Mouse (Mus musculus): ENCODE results near the gene Farp1. TPM values are rescaled to one million over a fixed set of nuclear protein-coding genes. Genes with fewer than 3 reads are reported as not detected.
A peak's percentile ranks its signal among the peaks of the same experiment; 100 is the strongest.

Gene Farp1
- polyA plus RNA-seq, 1 experiment from 2014 or later, result 40.9 TPM

DNA sequence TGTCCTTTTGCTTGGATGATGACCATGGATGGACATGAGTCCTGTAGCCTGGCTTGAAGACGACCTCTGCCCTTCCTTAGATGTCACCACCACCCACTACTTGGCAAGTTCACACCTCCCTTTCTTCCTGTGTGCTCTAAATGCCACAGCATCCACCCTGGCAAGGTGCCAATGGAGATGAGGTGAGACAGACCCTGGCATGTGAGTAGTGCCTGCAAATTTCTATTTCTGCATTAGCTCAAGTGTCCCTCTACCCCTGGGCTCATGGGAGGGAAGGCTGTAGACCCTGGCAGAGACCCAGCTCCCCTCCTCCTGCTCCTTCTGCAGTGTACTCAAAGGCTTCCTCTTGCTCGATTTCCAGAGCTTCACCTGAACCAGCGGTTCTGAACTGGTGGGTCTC lies 279.9 kb downstream of the Farp1 start:
- Histone ChIP-seq H3K9ac (no peak overlapping the region), H3K9me3 (no peaks in the 10 kb centered on the region), H3K4me2 (replicated peaks) (no peak overlapping the region), H3K27ac (no peak overlapping the region; the same call in 1 of the 2 replicates), H3K4me3 (no peak overlapping the region), H3K27me3 (no peaks in the 10 kb centered on the region), H3K4me1 (peaks cover 67% of the 10 kb centered on the region), H3K36me3 (no peaks in the 10 kb centered on the region)
- WGBS, result 72% methylated on average over 3 of the region's 3 CpGs
- no peak for ATAC-seq (ENCODE audit: low FRiP score, low read depth)

DNA sequence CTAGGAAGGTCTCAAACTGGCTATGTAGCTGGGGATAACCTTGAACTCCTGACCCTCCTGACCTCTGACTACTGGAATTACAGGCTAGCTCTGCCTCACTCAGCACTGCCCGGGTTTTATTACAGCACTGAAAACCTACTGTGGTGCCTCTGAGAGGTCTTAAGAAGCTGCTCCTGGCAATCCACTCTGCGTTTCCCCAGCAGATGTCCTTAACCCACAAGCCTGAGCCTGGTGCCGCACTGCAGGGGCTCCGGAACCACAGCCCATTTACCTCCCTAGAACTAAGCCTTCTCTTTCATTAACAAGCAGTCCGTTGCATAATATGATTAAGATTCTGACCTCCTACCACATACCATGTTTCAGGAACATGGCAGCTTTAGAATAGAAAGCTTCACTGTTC lies 281.1 kb downstream of the Farp1 start:
- no peak overlapping the region for H3K9ac ChIP-seq
- no peaks in the 10 kb centered on the region for H3K27me3 ChIP-seq
- ATAC-seq (ENCODE audit: low FRiP score, low read depth), result no peak
- H3K9me3 ChIP-seq, result no peaks in the 10 kb centered on the region
- no peak overlapping the region for H3K4me3 ChIP-seq
- H3K4me2 ChIP-seq (replicated peaks), result no peak overlapping the region
- H3K4me1 ChIP-seq, result peaks cover 56% of the 10 kb centered on the region
- no peak overlapping the region; the same call in 1 of the 2 replicates for H3K27ac ChIP-seq
- no peaks in the 10 kb centered on the region for H3K36me3 ChIP-seq
- 36% methylated on average over 5 of the region's 5 CpGs for WGBS

- ATAC-seq (ENCODE audit: low FRiP score, low read depth), result peak; percentile 65
- peaks cover 50% of the 10 kb centered on the region for H3K4me1 ChIP-seq
- no peaks in the 10 kb centered on the region for H3K9me3 ChIP-seq
- no peak overlapping the region for H3K4me2 ChIP-seq (replicated peaks)
- H3K27me3 ChIP-seq, result no peaks in the 10 kb centered on the region
- 65% methylated on average over 13 of the region's 13 CpGs for WGBS
- no peak overlapping the region for H3K4me3 ChIP-seq
- no peaks in the 10 kb centered on the region for H3K36me3 ChIP-seq
- peak overlapping the region; percentile 44; the same call in 1 of the 2 replicates for H3K27ac ChIP-seq
- no peak overlapping the region for H3K9ac ChIP-seq
Observed at GRCm38 (mm10) chr14:121316631-121317311, 281.8 kb downstream of the Farp1 start.

GRCm38 (mm10) chr14:121317312-121317671 lies 282.3 kb downstream of the Farp1 start:
- Histone ChIP-seq H3K36me3 (no peaks in the 10 kb centered on the region), H3K4me1 (peaks cover 50% of the 10 kb centered on the region), H3K4me3 (no peak overlapping the region), H3K27ac (peak overlapping the region; percentile 44; the same call in 1 of the 2 replicates), H3K9ac (no peak overlapping the region), H3K4me2 (replicated peaks) (no peak overlapping the region), H3K27me3 (no peaks in the 10 kb centered on the region), H3K9me3 (no peaks in the 10 kb centered on the region)
- WGBS, result 95% methylated on average over 3 of the region's 3 CpGs
- ATAC-seq (ENCODE audit: low FRiP score, low read depth), result peak; percentile 16; the same call in 1 of the 2 replicates

DNA sequence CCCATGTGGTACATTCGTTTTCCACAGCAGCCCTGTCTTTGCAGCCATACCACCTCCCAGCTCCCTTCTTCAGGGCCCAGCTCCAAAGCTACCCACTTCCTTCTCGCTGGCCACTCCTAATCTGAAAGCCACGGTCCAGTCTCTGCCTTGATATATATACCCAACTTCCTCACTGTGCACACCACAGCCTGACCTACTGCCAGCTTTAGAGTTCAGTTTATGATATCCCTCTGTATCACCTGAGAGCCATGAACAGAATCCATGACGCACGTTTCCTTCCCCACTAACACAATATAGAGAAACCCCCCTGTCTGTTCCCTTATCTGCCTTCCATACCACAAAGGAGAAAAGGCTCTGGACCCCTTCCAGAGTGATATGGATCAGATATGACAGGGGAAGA lies 283.4 kb downstream of the Farp1 start:
- Histone ChIP-seq H3K9ac (no peak overlapping the region), H3K4me1 (peaks cover 50% of the 10 kb centered on the region), H3K4me2 (replicated peaks) (no peak overlapping the region), H3K27ac (no peak overlapping the region), H3K36me3 (no peaks in the 10 kb centered on the region), H3K27me3 (no peaks in the 10 kb centered on the region), H3K4me3 (no peak overlapping the region), H3K9me3 (no peaks in the 10 kb centered on the region)
- ATAC-seq (ENCODE audit: low FRiP score, low read depth), result no peak
- 75% methylated on average over 5 of the region's 5 CpGs for WGBS

- WGBS, result 91% methylated on average over 5 of the region's 5 CpGs
- ATAC-seq (ENCODE audit: low FRiP score, low read depth), result no peak
- Histone ChIP-seq H3K27me3 (no peaks in the 10 kb centered on the region), H3K9me3 (no peaks in the 10 kb centered on the region), H3K4me3 (no peak overlapping the region), H3K27ac (no peak overlapping the region), H3K9ac (no peak overlapping the region), H3K4me2 (replicated peaks) (no peak overlapping the region), H3K4me1 (peaks cover 50% of the 10 kb centered on the region), H3K36me3 (no peaks in the 10 kb centered on the region)
Observed at GRCm38 (mm10) chr14:121322150-121322549, 287.1 kb downstream of the Farp1 start.

- Histone ChIP-seq H3K27ac (no peak overlapping the region), H3K27me3 (no peaks in the 10 kb centered on the region), H3K9ac (no peak overlapping the region), H3K36me3 (no peaks in the 10 kb centered on the region), H3K9me3 (no peaks in the 10 kb centered on the region), H3K4me3 (no peak overlapping the region), H3K4me2 (replicated peaks) (no peak overlapping the region), H3K4me1 (peaks cover 51% of the 10 kb centered on the region)
- no peak for ATAC-seq (ENCODE audit: low FRiP score, low read depth)
- 82% methylated on average over 7 of the region's 7 CpGs for WGBS
Observed at GRCm38 (mm10) chr14:121322641-121323040, 287.6 kb downstream of the Farp1 start.

DNA sequence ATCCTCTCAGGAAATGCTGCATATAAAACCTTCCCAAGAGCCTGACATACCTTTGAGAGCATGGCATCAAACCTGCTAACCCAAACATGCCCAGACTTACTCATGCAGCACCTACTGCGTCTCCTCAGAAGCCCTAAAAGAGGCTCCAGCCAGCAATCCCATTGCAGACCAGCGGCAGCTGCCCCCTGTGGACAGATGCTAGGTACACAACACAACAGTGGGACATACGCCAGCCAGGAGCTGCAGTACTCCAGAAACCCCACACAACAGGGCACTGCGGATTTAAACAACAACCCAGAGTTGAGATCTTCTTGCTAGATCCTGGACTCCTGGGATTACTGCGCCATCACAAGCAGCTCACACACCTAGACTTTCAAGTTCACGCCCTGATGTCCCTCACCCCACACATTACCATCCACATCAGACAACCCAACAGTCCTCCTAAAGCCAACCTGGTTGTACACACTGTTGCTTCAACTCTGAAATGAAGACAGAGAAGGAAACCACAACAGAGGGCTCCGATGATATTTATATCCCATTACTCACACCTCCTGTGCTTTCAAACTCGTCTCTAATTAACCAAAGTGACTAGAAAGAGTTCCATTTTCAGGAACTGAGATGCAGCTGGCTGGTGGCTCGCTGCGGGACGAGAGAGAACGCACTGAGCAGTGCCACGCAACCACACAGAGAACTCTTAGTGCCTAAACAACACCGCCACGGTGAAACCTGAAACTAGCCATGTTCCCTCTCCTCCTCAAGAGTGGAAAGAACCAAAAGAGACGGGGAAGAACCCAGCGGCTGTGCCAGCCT lies 289.7 kb downstream of the Farp1 start:
- Histone ChIP-seq H3K4me2 (replicated peaks) (no peak overlapping the region), H3K36me3 (no peaks in the 10 kb centered on the region), H3K4me1 (peaks cover 58% of the 10 kb centered on the region), H3K9me3 (no peaks in the 10 kb centered on the region), H3K9ac (no peak overlapping the region), H3K27me3 (no peaks in the 10 kb centered on the region), H3K4me3 (no peak overlapping the region), H3K27ac (no peak overlapping the region)
- no peak for ATAC-seq (ENCODE audit: low FRiP score, low read depth)
- 79% methylated on average over 17 of the region's 17 CpGs for WGBS

DNA sequence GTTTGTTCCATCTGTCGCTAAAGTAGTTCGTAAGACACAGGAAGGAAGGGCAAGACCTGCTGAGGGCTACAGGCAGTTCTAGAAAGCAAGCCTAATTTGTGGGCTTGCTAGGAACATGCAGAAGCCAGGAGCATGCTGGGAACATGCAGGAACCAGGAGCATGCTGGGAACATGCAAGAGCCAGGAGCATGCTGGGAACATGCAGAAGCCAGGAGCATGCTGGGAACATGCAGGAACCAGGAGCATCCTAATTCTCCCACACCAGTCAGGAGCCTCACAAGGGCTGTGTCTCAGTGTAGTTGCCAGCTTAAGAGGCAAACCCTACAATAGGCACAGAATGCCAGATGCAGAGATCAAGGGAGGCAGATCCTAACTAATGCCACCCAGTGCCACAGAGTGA lies 291.4 kb downstream of the Farp1 start:
- Histone ChIP-seq H3K27ac (no peak overlapping the region), H3K4me2 (replicated peaks) (no peak overlapping the region), H3K27me3 (no peaks in the 10 kb centered on the region), H3K4me1 (peaks cover 60% of the 10 kb centered on the region), H3K9me3 (no peaks in the 10 kb centered on the region), H3K36me3 (no peaks in the 10 kb centered on the region), H3K9ac (no peak overlapping the region), H3K4me3 (no peak overlapping the region)
- ATAC-seq (ENCODE audit: low FRiP score, low read depth), result no peak
- 86% methylated on average over 2 of the region's 2 CpGs for WGBS

DNA sequence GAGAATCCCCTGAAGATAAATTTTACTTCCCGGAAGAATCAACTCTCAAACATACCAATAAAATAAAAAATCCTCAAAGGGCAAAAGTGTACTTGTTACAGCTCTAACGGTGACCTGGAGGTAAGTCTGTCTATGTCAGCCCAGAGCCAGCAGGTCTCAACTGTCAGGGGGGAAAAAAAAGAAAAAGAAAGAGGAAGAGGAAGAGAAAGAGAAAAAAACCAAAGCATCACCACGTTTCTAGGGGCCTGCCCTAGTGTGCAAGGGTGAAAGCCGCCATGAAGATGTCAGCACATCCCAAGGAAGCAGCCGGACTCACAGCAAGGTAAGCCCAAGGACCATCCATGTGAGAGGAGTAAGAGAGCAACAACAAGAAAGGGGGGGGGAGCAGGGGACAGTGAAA lies 293.9 kb downstream of the Farp1 start:
- no peak for ATAC-seq (ENCODE audit: low FRiP score, low read depth)

DNA sequence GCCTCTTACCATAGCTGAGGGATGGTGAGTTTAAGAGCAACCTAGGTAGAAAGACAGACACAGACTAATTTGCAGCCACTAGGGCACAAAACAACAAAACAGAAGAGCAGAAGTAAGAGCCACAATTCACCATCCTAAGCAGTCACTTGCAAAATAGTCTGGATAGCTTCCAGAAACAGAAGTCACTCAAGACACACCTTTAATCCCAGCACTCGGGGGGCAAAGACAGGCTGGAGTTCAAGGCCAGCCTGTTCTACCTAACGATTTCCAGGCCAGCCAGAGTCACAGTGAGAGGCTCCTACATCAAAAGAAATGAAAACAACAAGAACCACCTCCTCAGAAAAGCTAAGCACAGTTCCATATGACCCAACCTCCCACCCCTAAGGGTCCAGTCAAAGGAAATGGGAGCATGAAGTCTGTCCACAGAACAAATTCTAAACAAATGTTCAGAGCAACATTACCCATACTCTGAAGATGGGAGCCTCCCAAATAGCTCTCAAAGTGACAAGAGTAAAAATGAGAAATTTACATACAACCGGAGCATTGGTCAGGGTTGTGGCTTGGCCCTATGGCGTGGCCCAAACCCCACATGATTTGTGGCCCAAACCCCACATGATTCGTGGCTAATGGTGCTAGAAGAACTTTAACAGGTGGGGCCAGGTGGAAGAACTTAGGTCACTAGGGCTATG lies 294.5 kb downstream of the Farp1 start:
- 59% methylated on average over 5 of the region's 5 CpGs for WGBS
- H3K27me3 ChIP-seq, result no peaks in the 10 kb centered on the region
- ATAC-seq (ENCODE audit: low FRiP score, low read depth), result no peak
- H3K9me3 ChIP-seq, result no peaks in the 10 kb centered on the region
- H3K36me3 ChIP-seq, result peaks cover 5% of the 10 kb centered on the region
- H3K4me2 ChIP-seq (replicated peaks), result no peak overlapping the region
- no peak overlapping the region for H3K9ac ChIP-seq
- H3K27ac ChIP-seq, result no peak overlapping the region
- H3K4me1 ChIP-seq, result peaks cover 34% of the 10 kb centered on the region
- no peak overlapping the region for H3K4me3 ChIP-seq

More for the DNA sequence above, 293.9 kb downstream of the Farp1 start:
- H3K4me1 ChIP-seq, result peaks cover 38% of the 10 kb centered on the region
- H3K27ac ChIP-seq, result no peak overlapping the region
- no peak overlapping the region for H3K4me3 ChIP-seq
- no peaks in the 10 kb centered on the region for H3K9me3 ChIP-seq
- no peak overlapping the region for H3K4me2 ChIP-seq (replicated peaks)
- no peaks in the 10 kb centered on the region for H3K27me3 ChIP-seq
- peaks cover 3% of the 10 kb centered on the region; the same call in 1 of the 2 replicates for H3K36me3 ChIP-seq
- 75% methylated on average over 5 of the region's 5 CpGs for WGBS
- H3K9ac ChIP-seq, result no peak overlapping the region

DNA sequence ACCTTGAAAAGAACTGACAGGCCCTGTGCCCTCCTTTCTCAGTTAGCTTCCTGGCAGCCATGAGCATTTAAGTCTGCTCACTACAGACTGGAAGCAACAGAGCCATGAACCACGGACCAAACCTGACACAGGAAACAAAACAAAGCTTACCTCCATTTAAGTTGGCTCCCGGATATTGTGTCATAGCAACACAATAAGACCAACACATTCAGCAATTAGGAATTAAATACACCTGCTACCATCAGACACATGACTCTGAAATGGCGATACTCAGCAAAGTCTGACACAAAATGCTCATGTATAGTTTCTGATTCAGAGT lies 295.0 kb downstream of the Farp1 start:
- 84% methylated on average over 3 of the region's 3 CpGs for WGBS
- ATAC-seq (ENCODE audit: low FRiP score, low read depth), result no peak
- Histone ChIP-seq H3K27me3 (no peaks in the 10 kb centered on the region), H3K4me1 (peaks cover 30% of the 10 kb centered on the region), H3K4me3 (no peak overlapping the region), H3K36me3 (peaks cover 10% of the 10 kb centered on the region), H3K27ac (no peak overlapping the region), H3K9me3 (no peaks in the 10 kb centered on the region), H3K9ac (no peak overlapping the region), H3K4me2 (replicated peaks) (no peak overlapping the region)
